ENCODE assay signal across 7 mouse cellular contexts in the genomic region with DNA sequence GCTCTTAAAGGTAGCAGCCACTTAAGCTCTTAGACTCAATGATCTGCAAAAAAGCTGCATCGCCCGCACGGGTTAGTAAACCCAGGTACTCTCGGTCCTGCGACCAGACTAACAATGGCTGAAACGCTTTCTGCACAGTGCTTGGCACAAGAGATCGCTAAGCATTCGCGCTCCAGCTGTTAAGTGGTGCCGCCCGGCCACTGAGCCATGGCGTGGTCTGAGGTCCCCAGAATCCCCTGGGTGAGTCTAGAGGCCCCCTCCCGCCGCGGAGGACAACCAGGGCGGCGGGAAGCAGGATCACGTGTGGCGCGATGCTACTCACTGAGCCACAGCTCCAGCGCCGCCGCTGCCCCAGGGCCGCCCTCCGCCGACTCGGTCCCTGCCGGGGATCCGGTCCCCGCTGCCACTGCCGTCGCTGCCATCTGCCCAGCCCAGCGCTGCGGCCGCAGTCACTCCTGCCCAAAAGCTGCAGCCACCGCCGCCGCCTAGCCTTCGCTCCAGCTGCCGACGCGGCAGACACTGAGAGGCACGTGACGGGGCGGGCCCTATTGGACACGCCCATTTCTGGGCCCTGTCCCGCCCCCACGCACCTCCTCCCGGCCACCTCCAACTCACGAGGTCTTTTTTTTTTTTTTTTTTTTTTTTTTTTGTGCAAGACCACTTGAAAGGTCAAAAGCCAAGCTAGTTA. TPM values are rescaled to one million over a fixed set of nuclear protein-coding genes. Genes with fewer than 3 reads are reported as not detected.
DNase-seq lines count a peak whose midpoint lies in the region; ATAC-seq lines count a peak whose summit lies in the region.

A gene (minus strand): TSS at position 556 of the 688 bp plus-strand sequence.

- ATAC-seq in midbrain, embryonic 13.5 days, result peak; percentile 90

- peaks cover 36% of the 10 kb centered on the region for H3K4me1 ChIP-seq in limb, embryonic 10.5 days
- H3K4me1 ChIP-seq in midbrain, embryonic 13.5 days (replicated peaks), result peaks cover 41% of the 10 kb centered on the region

- H3K27ac ChIP-seq in limb, embryonic 10.5 days, result peak within 1 kb of the TSS; percentile 95
- H3K27ac ChIP-seq in midbrain, embryonic 13.5 days, result peak within 1 kb of the TSS; percentile 92

- H3K9ac ChIP-seq in midbrain, embryonic 13.5 days (replicated peaks), result peak within 1 kb of the TSS; percentile 90

- peak within 1 kb of the TSS; percentile 76 for H3K4me2 ChIP-seq in midbrain, embryonic 13.5 days (replicated peaks)

- H3K27me3 ChIP-seq in limb, embryonic 10.5 days (ENCODE audit: low read depth, poor library complexity, severe bottlenecking), result no peaks in the 10 kb centered on the region
- H3K27me3 ChIP-seq in midbrain, embryonic 13.5 days, result no peaks in the 10 kb centered on the region

- under 1% methylated on average over 50 of the region's 50 CpGs for WGBS in limb, embryonic 10.5 days
- WGBS in midbrain, embryonic 13.5 days, result under 1% methylated on average over 50 of the region's 50 CpGs

- H3K36me3 ChIP-seq in limb, embryonic 10.5 days, result peaks cover 19% of the 10 kb centered on the region
- no peaks in the 10 kb centered on the region for H3K36me3 ChIP-seq in midbrain, embryonic 13.5 days

- peak within 1 kb of the TSS; percentile 90 for H3K4me3 ChIP-seq in limb, embryonic 10.5 days
- peak within 1 kb of the TSS; percentile 85 for H3K4me3 ChIP-seq in midbrain, embryonic 13.5 days (replicated peaks)

- DNase-seq in adrenal gland, adult 8-10 months, result peak; percentile 81
- DNase-seq in embryo, embryonic 9.5 days (ENCODE audit: extremely low spot score), result peak; percentile 90
- DNase-seq in gonadal fat pad, adult 2 months (ENCODE audit: low read depth), result no peak
- DNase-seq in kidney, adult 11 months, result peak; percentile 89
- DNase-seq in limb, embryonic 10.5 days (ENCODE audit: low spot score), result peak; percentile 91
- DNase-seq in spleen, adult 12 weeks (ENCODE audit: low spot score), result peak; percentile 82

- no peaks in the 10 kb centered on the region for H3K9me3 ChIP-seq in limb, embryonic 10.5 days (replicated peaks)
- no peaks in the 10 kb centered on the region for H3K9me3 ChIP-seq in midbrain, embryonic 13.5 days

RNA-seq across cellular contexts. Expression of the gene that starts here (rescaled TPM):
- 10 to 100 TPM; 18.0 to 29.3 (median 22.4) TPM for total RNA-seq in adrenal gland, adult 8-10 months (2022)
- 76.8 and 102 TPM in 2 replicates for polyA plus RNA-seq in gonadal fat pad, adult 2 months (2012; rRNA removed)
- 140 and 148 TPM in 2 replicates for polyA plus RNA-seq in limb, embryonic 10.5 days (2016; fragmentation: Nextera tagmentation; extraction: Ambion mirVana)
- polyA plus RNA-seq in midbrain, embryonic 13.5 days (2015; fragmentation: Nextera tagmentation; extraction: Ambion mirVana), result 55.4 and 58.0 TPM in 2 replicates
